Mouse (Mus musculus): ENCODE results near the gene Klhdc3. TPM values are rescaled to one million over a fixed set of nuclear protein-coding genes. Genes with fewer than 3 reads are reported as not detected.

The Klhdc3 gene
- polyA plus RNA-seq, 1 experiment from 2014 or later, result 115 TPM

DNA sequence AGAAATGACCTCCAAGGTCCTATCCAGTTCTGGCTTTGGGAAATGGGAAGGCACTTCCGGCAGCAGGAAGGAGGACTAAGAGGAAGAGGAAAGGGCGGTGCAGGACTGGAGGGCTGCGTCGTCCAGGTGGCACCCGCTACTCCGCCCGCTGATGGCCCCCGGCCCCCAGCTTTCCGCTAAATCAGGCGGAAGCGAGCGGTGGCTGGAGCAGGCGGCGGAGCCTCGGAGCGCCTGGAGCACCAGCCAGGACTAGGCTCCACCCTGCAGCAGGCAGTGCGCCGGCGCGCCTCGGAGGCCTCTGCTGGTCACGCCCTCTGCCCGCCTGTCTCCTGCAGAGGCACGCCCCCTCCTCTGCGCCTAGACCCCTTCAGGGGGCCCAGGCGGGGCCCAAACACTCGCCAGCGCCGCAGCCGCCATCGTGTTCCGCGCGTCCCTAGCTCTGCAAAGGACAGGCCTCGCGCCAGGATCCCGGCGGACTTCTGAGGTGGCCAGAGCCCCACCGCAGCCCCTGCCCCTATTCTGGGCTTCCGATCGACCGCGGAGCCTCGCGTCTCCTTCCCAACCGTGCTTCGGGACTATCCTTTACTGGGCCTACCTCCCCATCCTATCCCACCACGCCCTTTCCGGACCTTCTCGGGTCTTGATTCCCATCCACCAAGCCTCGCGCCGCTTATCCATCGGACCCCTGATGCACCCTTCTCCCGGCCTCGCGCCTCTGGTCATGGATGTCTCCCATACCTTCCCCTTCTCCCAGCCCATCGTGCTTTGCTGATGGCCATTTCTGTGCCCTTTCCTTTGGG, 30.3 kb downstream of the Klhdc3 start, which contains the start of gene Cul7:
Cul7 (plus strand) TSS at position 106 of the 800 bp plus-strand sequence.
- under 1% methylated on average over 53 of the region's 58 CpGs for WGBS
- H3K9me3 ChIP-seq (ENCODE audit: control insufficient read depth, low read length), result 0 out of 2 replicates have a peak, but pooled peaks cover 3% of the 10 kb centered on the region
- peak within 1 kb of the TSS; percentile 80 for H3K9ac ChIP-seq (ENCODE audit: low read length)
- H3K4me2 ChIP-seq (ENCODE audit: low read depth, low read length), result peak within 1 kb of the TSS; percentile 67
- H3K27me3 ChIP-seq (ENCODE audit: control insufficient read depth, insufficient read depth, low read depth, low read length), result no peaks in the 10 kb centered on the region
- H3K4me3 ChIP-seq (ENCODE audit: low read length), result peak within 1 kb of the TSS; percentile 79
- H3K4me1 ChIP-seq (replicated peaks; ENCODE audit: control insufficient read depth, insufficient read depth, low read length), result peaks cover 33% of the 10 kb centered on the region
- peaks cover 28% of the 10 kb centered on the region for H3K36me3 ChIP-seq (ENCODE audit: control insufficient read depth, insufficient read depth, low read length)
- peak; percentile 95 for ATAC-seq (ENCODE audit: low read depth)
- peak within 1 kb of the TSS; percentile 97 for H3K27ac ChIP-seq (ENCODE audit: low read length)

DNA sequence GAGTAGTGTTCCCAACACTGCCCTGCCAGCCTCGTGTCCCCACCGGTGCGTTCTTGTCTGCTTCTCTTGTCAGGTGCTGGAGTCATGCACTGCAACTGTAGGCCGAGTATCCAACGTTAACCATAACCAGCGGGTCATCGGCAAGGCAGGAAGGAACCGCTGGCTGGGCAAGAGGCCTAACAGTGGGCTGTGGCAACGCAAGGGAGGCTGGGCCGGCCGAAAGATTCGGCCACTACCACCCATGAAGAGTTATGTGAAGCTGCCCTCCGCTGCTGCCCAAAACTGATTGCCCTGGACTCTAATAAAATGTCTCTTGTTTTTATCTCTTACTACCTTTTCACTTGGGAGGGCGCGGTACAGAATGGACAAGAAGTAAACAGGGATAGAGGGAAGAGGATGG, 30.9 kb downstream of the Klhdc3 start:
- Histone ChIP-seq H3K36me3 (ENCODE audit: control insufficient read depth, insufficient read depth, low read length) (peaks cover 25% of the 10 kb centered on the region), H3K9me3 (ENCODE audit: control insufficient read depth, low read length) (0 out of 2 replicates have a peak, but pooled peaks cover 3% of the 10 kb centered on the region), H3K27me3 (ENCODE audit: control insufficient read depth, insufficient read depth, low read depth, low read length) (no peaks in the 10 kb centered on the region), H3K4me1 (replicated peaks; ENCODE audit: control insufficient read depth, insufficient read depth, low read length) (peaks cover 39% of the 10 kb centered on the region), H3K9ac (ENCODE audit: low read length) (peak overlapping the region; percentile 80), H3K27ac (ENCODE audit: low read length) (peak overlapping the region; percentile 97), H3K4me3 (ENCODE audit: low read length) (peak overlapping the region; percentile 79), H3K4me2 (ENCODE audit: low read depth, low read length) (peak overlapping the region; percentile 67)
- 22% methylated on average over 15 of the region's 15 CpGs for WGBS
- no peak for ATAC-seq (ENCODE audit: low read depth)

DNA sequence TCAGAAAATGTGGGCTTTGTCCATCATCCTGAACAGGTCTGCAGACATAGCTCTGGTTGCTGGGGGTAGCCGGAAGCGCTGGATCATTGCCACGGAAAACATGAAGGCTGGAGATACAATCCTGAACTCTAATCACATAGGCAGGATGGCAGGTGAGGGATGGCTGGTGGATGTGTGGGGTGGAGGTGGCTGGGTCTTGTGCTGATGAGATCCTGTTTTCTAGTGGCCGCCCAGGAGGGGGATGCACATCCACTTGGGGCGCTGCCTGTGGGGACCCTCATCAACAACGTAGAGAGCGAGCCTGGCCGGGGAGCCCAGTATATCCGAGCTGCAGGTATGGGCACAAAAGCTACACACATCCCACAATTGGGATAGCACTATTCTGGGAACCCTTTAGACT, 32.3 kb downstream of the Klhdc3 start:
- Histone ChIP-seq H3K4me1 (replicated peaks; ENCODE audit: control insufficient read depth, insufficient read depth, low read length) (peaks cover 46% of the 10 kb centered on the region), H3K27me3 (ENCODE audit: control insufficient read depth, insufficient read depth, low read depth, low read length) (no peaks in the 10 kb centered on the region), H3K4me2 (ENCODE audit: low read depth, low read length) (no peak overlapping the region), H3K4me3 (ENCODE audit: low read length) (no peak overlapping the region), H3K27ac (ENCODE audit: low read length) (no peak overlapping the region), H3K9ac (ENCODE audit: low read length) (no peak overlapping the region), H3K36me3 (ENCODE audit: control insufficient read depth, insufficient read depth, low read length) (peaks cover 12% of the 10 kb centered on the region), H3K9me3 (ENCODE audit: control insufficient read depth, low read length) (no peaks in the 10 kb centered on the region)
- no peak for ATAC-seq (ENCODE audit: low read depth)
- 87% methylated on average over 9 of the region's 9 CpGs for WGBS

DNA sequence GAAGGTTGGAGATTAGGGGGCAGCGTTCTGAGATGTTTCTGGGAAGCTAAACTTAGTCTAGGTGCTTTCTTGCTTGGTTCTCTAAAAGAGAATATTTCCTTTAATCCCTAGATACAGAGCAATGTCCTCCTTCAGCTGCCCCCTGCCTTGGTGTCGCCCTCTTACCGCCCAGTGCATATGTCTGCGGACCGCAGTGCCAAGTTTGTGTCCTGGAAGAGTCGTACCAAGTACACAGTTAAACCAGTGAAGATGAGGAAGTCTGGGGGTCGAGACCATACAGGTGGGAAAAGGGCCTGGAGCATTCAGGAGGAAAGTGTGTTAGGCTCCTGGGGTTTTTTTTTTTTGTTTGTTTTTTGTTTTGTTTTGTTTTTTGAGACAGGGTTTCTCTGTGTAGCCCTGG, 33.4 kb downstream of the Klhdc3 start:
- no peaks in the 10 kb centered on the region for H3K27me3 ChIP-seq (ENCODE audit: control insufficient read depth, insufficient read depth, low read depth, low read length)
- H3K4me3 ChIP-seq (ENCODE audit: low read length), result no peak overlapping the region
- peaks cover 40% of the 10 kb centered on the region for H3K4me1 ChIP-seq (replicated peaks; ENCODE audit: control insufficient read depth, insufficient read depth, low read length)
- H3K9ac ChIP-seq (ENCODE audit: low read length), result no peak overlapping the region
- H3K36me3 ChIP-seq (ENCODE audit: control insufficient read depth, insufficient read depth, low read length), result peaks cover 3% of the 10 kb centered on the region; the same call in 1 of the 2 replicates
- 86% methylated on average over 7 of the region's 7 CpGs for WGBS
- H3K9me3 ChIP-seq (ENCODE audit: control insufficient read depth, low read length), result no peaks in the 10 kb centered on the region
- no peak overlapping the region for H3K27ac ChIP-seq (ENCODE audit: low read length)
- H3K4me2 ChIP-seq (ENCODE audit: low read depth, low read length), result no peak overlapping the region
- no peak for ATAC-seq (ENCODE audit: low read depth)

DNA sequence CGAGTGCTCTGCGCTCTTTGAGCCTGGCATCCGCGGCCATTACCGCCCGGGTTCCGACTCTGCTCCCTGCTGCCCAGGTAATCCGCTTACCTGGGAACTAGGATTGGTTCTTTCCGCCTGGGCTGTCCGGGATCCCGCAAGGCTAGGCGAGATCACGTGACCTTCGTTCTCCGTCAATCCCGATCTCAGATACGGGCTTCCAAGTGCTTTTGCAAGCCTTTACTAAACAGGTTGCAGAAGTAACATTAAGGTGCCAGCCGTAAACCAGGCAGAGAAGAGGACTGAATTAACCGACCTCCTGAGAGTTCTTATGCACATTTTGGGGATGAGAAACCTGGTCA, 34.4 kb downstream of the Klhdc3 start:
- H3K4me2 ChIP-seq (ENCODE audit: low read depth, low read length), result peak overlapping the region; percentile 92
- peak overlapping the region; percentile 89 for H3K9ac ChIP-seq (ENCODE audit: low read length)
- H3K4me1 ChIP-seq (replicated peaks; ENCODE audit: control insufficient read depth, insufficient read depth, low read length), result peaks cover 30% of the 10 kb centered on the region
- under 1% methylated on average over 19 of the region's 19 CpGs for WGBS
- ATAC-seq (ENCODE audit: low read depth), result no peak
- H3K27ac ChIP-seq (ENCODE audit: low read length), result peak overlapping the region; percentile 76
- no peaks in the 10 kb centered on the region for H3K9me3 ChIP-seq (ENCODE audit: control insufficient read depth, low read length)
- peaks cover 5% of the 10 kb centered on the region; the same call in 1 of the 2 replicates for H3K36me3 ChIP-seq (ENCODE audit: control insufficient read depth, insufficient read depth, low read length)
- H3K4me3 ChIP-seq (ENCODE audit: low read length), result peak overlapping the region; percentile 92
- H3K27me3 ChIP-seq (ENCODE audit: control insufficient read depth, insufficient read depth, low read depth, low read length), result no peaks in the 10 kb centered on the region

DNA sequence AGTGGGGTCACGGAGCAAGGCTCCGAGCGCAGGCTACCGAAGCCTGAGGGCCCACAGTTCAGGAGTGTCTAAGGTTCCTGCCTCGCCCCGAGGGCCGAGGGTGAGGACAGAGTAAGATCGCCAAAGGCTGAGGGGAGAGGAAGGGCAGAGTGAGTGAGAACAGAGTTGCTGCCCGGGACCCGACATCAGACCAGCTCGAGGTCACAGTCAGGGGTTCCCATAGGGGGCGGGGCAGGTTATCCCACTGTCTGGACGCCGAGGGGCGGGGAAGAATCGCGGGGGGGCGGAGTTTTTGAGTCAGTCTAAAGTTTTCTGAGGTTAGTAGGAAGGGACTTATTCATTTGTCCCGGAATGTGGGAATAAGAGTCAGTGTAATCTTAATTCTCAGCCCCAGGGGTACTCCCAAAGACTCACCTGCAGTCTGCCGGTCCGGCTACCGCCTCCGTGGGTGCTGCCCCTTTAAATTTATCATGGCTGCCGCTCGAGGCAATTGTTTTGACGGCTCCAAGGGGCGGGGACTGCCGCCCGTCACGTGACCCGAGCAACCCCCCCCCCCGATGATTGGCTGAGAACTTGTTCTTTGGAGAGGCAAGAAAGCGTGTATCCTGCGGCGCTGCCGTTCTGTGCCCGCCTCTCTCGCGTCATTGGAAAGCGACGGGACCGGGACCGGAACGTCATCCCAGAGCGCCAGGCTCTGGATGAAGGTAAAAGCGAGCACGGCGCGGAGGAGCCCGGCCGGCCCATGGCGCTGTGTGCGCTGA, 35.0 kb downstream of the Klhdc3 start, which contains the start of the genes Klc4 and Mrpl2:
Klc4 (minus strand) TSS at position 462 of the 761 bp plus-strand sequence.
Mrpl2 (plus strand) TSS at position 669 of the 761 bp plus-strand sequence.
- WGBS, result under 1% methylated on average over 53 of the region's 53 CpGs
- Histone ChIP-seq H3K36me3 (ENCODE audit: control insufficient read depth, insufficient read depth, low read length) (peaks cover 5% of the 10 kb centered on the region; the same call in 1 of the 2 replicates), H3K4me3 (ENCODE audit: low read length) (peak within 1 kb of the TSS; percentile 92), H3K9me3 (ENCODE audit: control insufficient read depth, low read length) (no peaks in the 10 kb centered on the region), H3K4me1 (replicated peaks; ENCODE audit: control insufficient read depth, insufficient read depth, low read length) (peaks cover 27% of the 10 kb centered on the region), H3K27ac (ENCODE audit: low read length) (peak within 1 kb of the TSS; percentile 82), H3K4me2 (ENCODE audit: low read depth, low read length) (peak within 1 kb of the TSS; percentile 94), H3K9ac (ENCODE audit: low read length) (peak within 1 kb of the TSS; percentile 89), H3K27me3 (ENCODE audit: control insufficient read depth, insufficient read depth, low read depth, low read length) (no peaks in the 10 kb centered on the region)
- peak; percentile 75 for ATAC-seq (ENCODE audit: low read depth)

DNA sequence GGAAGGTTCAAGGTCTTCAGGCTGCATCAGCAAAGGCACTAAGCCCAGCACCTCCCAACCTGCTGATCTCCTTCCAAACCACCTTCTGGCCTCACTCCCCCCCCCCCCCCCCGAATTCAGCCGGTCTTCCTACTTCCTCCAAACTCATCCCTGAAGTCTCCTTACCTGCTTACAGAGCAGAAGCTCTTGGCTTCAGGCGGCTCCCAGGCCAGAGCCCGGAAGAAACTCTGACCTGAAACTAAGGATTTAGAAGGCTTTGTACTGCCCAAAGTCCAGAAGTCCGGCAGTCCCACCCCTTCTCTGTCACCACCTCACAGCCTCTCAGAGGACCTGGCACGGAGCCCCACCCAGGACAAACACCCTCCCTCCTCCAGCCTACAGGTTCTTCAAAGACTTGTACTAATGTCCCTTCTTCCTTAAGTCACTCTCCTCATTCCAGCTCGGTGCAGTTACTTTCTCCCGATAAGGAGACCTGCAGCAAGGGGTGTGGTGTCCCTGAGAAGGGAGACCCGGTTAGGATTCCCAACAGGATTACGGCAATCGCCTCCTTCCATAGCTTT, 35.7 kb downstream of the Klhdc3 start:
- 5% methylated on average over 10 of the region's 11 CpGs for WGBS
- peak; percentile 11; the same call in 1 of the 2 replicates for ATAC-seq (ENCODE audit: low read depth)
- Histone ChIP-seq H3K9ac (ENCODE audit: low read length) (peak overlapping the region; percentile 80), H3K9me3 (ENCODE audit: control insufficient read depth, low read length) (no peaks in the 10 kb centered on the region), H3K36me3 (ENCODE audit: control insufficient read depth, insufficient read depth, low read length) (peaks cover 5% of the 10 kb centered on the region; the same call in 1 of the 2 replicates), H3K27me3 (ENCODE audit: control insufficient read depth, insufficient read depth, low read depth, low read length) (no peaks in the 10 kb centered on the region), H3K4me2 (ENCODE audit: low read depth, low read length) (peak overlapping the region; percentile 94), H3K27ac (ENCODE audit: low read length) (peak overlapping the region; percentile 82), H3K4me3 (ENCODE audit: low read length) (peak overlapping the region; percentile 92), H3K4me1 (replicated peaks; ENCODE audit: control insufficient read depth, insufficient read depth, low read length) (peaks cover 27% of the 10 kb centered on the region)

DNA sequence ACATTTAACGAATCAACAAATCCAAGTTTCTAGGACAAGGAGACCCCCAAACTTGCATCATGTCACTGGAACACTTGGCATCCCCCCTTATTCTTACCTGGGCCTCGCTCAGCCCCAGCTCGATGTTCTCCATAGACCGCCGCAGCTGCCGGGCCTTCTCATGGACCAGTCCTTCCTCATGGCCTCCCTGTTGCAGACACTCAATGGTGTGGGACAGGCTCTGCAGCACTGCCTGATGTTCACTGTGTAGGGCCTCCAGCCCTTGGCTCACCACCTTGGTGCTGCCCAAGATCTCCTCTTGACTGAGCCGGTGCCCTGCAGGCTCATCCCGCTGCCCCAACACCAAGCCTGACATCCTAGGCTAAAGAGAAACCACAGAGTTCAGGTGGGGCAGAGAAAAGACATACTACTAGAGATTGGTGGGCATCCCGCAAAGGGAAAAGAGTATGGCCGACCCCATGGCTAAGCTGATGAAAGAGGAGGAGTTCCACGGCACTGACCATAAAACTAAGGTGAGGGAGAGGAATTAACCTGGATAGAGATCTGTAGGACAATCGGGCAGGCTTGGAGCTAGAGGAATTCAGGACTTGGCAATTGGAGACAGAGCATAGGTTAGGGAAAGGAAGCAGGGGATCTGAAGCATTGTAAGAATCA, 36.4 kb downstream of the Klhdc3 start:
- ATAC-seq (ENCODE audit: low read depth), result no peak
- Histone ChIP-seq H3K4me2 (ENCODE audit: low read depth, low read length) (peak overlapping the region; percentile 94), H3K27me3 (ENCODE audit: control insufficient read depth, insufficient read depth, low read depth, low read length) (no peaks in the 10 kb centered on the region), H3K4me1 (replicated peaks; ENCODE audit: control insufficient read depth, insufficient read depth, low read length) (peaks cover 21% of the 10 kb centered on the region), H3K9ac (ENCODE audit: low read length) (peak overlapping the region; percentile 80), H3K9me3 (ENCODE audit: control insufficient read depth, low read length) (no peaks in the 10 kb centered on the region), H3K4me3 (ENCODE audit: low read length) (peak overlapping the region; percentile 92), H3K36me3 (ENCODE audit: control insufficient read depth, insufficient read depth, low read length) (peaks cover 5% of the 10 kb centered on the region; the same call in 1 of the 2 replicates), H3K27ac (ENCODE audit: low read length) (no peak overlapping the region)
- 85% methylated on average over 12 of the region's 12 CpGs for WGBS

Measured in lung, embryonic 16.5 days (tissue).